Mouse (Mus musculus) R1 (cell line): ENCODE measurements around the gene Psmc3ip.
"Not testable (repeated sequence)": the region's sequence is repeated elsewhere in the genome, so short reads cannot be mapped to it uniquely, and the experiment has no call there.

ENCODE experiments used
- DNase-seq: peaks from one replicate; pipeline ENCODE4 v3.0.0-alpha.2; 2018; ENCODE audit warnings: low read depth, low spot score

Psmc3ip gene

DNA sequence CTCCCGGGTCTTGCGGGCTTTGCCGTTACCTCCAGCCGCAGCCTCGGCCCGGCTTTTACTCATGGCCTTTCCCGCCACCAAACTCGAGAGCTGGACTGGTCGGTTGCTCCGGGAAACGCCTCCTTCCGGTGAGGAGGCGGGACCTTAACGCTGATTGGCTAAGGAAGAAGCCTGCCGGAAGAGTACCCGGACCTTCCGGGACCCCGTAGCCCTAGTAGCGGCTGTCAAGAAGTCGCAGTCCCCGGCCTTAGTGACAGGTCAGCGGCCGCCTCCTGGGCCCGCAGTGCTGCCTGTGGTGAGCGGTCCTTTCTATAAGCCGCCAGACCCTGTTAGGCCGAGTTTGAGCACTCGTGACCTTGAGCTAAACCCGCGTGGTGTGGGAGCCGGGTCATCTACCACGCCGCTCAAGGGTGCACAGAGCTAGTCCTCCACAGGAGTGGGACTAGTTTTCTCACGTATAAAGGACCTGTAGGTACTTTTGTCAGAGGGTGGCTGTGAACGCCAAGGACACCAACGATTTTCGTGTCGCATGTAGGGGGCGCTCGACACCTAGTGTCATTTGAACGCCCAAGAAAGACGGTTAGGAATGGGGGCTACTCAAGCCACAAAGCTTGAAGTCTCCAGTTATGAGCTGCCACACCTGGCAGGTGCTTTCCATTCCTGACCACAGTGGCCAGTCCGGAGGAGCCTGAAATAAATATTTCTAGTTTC is at the start of gene Psmc3ip:
Psmc3ip (minus strand) TSS at position 123 of the 711 bp plus-strand sequence.
- peak; percentile 97 for DNase-seq

DNA sequence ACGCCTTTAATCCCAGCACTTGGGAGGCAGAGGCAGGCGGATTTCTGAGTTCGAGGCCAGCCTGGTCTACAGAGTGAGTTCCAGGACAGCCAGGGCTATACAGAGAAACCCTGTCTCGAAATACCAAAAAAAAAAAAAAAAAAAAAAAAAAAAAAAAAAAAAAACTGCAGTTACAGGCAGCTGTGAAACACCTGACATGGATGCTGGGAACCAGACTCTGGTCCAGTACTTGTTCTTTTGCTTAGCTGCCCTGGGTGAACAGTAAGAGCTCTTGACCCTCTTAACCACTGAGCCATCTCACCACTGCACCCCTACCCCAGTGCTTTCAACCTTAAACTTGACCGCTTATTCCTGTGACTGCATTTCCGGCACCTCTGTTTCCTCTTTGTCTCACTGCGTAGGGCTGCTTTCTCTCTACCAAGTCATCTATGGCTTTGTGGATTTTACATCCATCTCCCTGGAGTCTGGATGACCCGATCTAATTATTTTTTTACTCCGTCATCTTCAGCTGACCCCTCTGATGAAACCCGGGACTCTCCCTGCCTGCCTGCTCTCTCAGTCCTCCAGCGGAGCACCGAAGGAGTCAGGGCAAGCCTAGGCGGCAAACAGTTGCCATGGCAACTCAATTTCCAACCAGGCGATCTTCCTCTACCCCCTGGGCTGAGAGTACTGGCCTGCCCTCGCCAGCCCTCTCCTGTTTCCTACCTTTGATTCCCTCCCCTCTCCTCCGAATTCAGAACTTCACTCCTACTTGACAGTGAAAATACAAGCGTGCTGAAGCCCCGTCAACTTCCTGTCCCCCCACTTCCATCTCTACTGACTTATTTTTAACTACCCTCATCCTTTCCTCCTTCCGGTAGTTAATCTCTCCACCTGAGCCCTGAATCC is 48.3 kb upstream of the Psmc3ip start:
- peak; percentile 89 for DNase-seq

DNA sequence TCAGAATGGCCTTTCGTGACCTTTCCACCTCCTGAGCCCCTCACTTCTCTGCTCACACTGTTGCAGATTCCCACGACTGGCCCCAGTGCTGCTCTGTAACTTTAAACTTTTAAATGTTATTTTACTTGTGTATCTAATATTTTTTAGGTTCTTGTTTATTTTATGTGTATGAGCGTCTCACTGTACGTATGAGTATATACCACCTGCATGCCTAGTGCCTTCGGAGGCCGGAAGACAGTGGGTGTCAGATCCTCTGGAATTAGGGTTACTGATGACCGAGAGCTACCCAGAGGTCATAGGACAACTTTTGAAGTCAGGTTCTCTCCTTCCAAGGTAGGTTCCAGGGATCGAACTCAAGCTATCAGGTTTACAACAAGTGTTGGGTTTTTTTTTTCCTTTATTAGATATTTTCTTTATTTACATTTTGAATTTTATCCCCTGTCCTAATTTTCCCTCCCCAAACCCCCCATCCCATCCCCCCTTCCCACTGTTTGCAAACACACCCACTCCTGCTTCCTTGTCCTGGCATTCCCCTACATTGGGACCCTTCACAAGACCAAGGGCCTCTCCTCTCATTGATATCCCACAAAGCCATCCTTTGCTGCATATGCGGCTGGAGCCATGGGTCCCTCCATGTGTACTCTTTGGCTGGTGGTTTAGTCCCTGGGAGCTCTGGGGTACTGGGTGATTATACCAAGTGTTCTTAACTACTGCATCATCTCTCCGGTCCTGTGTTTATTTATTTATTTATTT is 47.2 kb upstream of the Psmc3ip start:
- no peak for DNase-seq

DNA sequence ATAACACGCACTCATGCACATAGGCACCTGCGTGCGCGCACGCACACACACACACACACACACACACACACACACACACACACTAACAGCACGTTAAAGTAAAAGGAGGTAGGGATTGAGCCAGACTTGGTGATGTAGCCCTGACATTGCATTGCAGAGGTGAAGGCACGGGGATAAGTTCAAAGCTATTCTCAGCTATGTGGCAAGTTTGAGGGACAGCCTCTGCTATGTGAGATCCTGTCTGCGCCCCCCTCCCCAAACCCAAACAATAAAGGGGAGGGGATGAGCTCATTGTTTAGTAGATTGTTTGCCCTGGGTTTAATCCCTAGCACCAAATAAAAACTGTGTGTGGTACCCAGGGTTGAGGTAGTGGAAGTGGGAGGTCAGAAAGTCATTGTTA is 45.9 kb upstream of the Psmc3ip start:
- no peak for DNase-seq

DNA sequence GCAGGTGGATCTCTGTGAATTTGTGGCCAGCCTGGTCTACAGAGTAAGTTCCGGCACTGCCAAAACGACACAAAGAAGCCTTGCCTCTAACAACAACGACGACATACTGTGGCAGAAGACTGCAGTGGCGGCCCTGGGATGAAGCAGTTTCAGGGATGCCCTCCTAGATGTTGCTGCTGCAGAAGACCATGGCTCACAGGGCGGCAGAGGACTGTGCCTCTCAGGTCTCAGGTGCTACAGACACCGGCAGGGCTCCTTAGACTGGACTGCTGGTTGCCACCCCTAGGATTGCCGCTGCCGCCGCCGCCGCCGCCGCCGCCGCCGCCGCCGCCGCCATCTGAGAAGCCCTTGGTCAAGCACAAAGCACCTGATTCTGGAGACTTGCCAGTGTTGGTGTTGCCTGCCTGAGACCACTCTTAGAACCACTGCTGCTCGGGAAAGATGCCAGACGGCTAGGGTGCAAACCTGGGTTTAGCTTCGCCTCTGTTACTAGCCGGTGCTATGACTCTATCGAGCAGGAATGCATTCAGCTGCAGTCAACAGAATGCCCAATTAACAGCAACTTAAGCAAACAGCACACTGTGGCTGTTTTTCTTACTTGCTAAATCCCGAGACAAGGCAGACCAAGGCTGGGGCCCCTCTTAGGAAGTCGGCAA is 45.1 kb upstream of the Psmc3ip start:
- no peak for DNase-seq

DNA sequence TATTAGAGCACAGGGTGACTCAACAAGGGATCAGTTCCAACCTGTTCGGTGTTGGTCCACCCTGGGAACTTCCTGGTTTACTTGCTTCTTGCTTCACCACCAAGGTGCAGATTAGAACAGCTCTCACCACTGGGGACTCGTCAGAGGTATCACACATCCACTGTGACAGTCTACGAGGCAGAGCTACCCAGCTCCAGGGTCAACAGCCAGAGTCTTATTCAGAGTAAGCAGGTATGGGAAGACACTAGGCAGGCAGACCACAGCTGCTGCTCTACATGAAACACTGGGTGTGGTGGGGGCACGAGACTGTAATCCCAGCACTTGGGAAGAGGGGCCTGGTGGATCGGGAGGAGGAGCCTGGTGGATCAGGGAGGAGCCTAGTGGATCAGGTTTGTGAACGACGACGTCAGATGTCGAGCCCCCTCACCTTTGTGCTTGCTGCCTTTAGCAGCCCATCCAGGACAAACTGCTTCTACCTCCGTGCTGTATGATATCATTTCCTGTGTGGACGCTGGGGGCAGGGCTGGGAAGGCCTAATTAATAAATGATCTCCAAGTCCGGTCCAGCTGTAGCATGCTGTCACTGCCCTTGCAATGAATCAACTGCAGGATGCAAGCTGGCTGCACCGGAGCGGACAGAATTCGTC is 43.4 kb upstream of the Psmc3ip start:
- peak; percentile 78 for DNase-seq

DNA sequence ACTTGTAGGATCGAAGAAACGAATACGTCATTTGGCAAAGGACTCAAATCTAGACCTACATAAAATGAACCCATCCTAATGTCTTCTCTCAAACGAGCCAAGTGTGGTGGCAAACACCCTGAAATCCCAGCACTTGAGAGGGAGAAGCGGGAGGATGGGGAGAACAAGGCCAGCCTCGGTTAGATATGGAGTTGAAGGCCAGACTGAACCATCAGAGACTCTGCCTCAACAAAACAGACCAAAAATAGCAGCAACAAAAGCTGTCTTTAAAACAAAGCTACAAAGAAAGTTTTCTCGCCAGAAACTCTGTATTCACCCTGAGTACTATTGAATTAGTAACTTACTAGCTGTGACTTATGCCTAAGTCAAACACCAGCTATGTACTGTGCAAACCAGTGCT is 41.8 kb upstream of the Psmc3ip start:
- no peak for DNase-seq

DNA sequence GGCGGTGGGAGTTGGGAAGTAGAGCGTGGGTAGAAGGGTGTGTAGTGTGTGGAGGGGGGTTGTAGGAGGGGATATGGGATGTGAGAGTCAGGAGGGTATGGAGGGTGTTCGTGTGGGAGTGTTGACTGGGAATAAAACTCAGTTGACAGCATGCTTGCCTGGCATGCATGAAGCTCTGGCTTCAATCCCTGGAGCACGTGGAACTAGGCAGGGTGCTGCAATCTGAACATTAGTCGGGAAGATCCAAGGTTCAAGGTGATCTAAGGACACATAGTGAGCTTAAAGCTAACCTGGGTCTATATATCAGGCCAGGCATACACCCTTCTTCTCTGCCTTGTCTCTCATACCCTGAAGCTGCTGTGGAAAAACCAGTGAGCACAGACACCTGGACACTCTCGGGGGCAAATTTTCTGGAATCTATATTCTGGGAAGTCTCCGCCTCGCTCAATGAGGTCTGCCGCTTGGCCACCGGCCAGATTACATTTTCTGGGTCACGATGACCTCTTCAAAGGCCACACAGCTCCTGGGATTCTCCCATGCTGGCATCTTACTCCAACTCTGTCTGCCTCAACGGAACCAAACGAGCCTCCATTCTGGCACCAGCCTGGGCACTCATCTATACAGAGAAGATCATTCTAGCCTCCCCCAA is 39.1 kb upstream of the Psmc3ip start:
- no peak for DNase-seq

DNA sequence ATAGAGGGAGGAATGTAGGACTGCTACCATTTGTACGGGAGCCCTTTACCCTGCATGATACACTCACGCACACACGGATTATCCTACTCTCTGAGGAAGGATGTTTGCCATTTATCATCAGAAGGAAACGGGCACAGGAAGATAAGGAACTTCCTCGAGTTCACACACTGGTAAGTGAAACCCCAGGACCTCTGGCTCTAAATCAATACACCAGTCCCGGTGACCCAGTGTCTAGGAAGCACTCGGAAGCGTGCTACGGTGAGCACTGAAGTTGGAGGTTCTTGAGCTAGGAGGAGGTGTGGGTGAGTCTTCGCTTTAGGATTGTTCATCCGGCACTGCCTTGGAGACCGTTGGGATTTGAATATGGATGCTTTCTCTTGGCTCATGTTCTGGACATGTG is 37.8 kb upstream of the Psmc3ip start:
- DNase-seq = no peak

DNA sequence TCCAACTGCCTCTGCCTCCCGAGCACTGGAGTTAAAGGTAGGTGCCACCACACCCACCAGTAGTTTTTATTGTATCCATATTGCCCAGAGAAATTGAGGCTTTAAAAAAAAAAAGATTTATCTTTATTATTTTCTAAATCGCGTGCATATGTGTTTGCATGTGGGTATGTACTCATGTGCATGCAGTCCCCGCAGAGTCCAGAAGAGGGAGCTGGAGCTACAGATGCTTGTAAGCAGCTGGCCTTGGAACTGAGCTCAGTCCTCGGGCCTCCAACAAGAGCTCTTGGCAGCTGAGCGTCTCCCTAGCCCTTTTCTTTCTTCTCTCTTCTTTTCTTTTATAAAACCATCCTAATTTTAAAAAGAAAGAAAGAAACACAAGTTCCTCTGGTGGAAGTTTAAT is 36.5 kb upstream of the Psmc3ip start:
- peak; percentile 89 for DNase-seq

DNA sequence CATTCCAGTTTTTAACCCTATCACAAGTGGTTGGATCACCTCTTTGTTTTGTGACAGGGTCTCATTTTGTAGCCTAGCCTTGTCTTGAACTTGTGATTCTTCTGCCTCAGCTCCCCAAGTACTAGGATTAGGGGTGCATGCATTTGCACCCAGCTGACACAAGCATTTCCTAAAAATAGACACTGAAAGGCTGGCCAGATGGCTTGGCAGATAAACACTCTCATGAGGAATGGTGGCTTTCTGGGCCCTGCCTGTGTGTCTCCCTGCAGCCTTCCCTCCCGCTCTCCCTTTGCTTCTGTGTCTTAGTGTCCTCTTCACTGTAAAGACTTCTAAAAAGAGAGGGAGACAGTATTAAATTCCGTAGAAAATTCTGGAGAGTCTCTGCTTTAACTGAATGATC is 36.0 kb upstream of the Psmc3ip start:
- no peak for DNase-seq

DNA sequence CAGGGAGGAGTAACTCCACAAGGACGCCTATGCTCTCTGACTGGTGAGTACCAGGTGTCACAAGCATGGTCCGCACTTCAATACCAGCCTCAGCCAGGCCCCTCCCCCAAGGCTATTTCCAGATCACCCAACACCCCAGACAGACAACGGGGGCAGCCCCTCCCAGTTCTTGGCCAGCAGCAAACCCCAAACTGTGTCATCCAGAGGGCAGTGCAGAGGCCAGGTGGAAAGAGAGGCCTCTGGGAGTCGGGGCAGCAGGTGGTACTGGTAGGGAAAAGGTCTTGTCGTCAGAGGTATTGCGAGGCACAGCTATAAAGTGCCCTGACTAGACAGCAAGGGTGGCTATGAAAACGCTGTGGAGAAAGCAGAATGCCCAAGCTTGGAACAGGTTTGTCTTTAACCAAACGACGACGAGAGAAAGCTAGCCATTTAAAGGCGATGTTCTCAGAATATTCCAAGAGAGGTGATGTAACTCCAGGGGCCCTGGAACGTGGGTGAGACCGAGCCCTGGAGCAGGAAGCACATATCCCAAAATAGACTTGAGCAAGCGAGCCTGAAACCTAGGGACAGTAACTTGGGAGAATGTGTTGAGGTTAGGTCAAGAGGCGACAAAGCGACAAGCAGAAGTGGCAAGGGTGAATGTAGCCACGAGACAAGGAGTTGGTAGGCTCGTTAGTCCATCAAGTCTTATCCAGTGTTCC is 35.0 kb upstream of the Psmc3ip start:
- DNase-seq = no peak

DNA sequence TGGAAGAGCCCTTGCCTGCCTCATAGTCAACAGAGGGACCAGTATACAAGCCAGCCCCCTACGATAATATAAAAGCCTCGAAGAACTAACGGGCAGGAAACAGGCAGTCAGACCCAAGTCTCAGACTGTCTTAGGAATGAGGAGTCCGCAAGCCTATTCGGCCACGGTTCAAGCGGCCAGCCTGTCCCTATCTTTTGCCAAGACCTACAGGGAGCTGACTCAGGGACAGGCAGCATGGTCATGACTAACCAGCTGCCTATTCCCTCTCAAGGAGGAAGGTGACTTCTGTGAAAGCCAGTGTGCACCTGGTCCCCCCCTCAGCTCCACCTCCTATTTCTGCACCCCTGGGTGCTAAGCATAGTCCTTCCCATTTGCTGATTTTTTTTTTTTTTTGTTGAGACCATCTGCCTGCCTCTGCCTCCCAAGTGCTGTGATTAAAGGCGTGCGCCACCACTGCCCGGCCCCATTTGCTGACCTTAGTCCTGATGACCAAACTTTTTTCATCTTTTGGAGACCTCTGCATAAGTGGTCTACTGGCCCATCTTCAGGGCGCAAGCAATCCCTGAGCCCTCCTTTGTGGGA is 33.9 kb upstream of the Psmc3ip start:
- DNase-seq = no peak

DNA sequence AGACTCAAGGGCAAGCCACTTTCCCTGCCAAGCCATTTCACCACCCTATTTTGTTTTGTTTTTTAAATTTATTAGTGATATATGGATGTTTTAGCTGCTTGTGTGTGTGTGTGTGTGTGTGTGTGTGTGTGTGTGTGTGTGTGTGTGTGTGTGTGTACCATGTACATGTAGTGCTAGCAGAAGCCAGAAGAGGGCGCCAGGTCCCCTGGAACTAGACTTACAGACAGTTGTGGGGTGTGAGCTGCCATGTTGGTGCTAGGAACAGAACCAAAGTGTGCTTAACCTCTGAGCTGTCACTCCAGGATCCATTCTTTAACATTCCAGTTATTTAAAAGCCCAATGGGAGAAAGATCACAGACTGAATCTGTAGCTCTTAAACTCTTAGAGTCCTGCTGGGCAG is 31.8 kb upstream of the Psmc3ip start:
- DNase-seq = peak; percentile 79

DNA sequence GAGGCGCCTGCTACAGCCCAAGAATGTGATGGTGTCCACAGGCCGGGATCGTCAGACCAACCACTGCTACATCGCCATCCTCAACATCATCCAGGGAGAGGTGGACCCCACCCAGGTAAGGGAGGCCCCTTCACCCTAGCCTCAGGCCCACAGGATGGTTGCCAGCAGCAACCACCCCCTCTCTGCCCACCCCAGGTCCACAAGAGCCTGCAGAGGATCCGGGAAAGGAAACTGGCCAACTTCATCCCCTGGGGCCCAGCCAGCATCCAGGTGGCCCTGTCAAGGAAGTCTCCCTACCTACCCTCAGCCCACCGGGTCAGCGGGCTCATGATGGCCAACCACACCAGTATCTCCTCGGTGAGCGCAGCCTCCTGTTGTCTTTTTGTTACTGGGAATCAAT is 29.8 kb upstream of the Psmc3ip start:
- DNase-seq = not testable (repeated sequence)

DNA sequence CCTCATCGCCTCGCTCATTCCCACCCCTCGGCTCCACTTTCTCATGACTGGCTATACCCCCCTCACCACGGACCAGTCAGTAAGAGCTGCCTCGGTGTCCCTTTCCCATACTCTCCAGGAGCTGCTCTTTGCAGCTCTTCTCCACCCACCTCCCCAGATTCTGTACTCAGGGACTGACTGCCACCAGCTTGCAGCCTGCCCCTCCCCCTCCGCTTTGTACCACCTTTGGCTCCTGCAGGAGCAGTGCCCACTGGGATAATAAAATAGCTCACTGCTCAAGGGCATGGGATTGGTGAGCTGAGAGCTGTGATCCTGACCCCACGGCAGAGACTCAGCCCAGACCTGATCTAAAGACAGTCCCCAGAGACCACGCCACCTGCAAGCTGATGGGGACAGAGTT is 29.3 kb upstream of the Psmc3ip start:
- DNase-seq = not testable (repeated sequence)

DNA sequence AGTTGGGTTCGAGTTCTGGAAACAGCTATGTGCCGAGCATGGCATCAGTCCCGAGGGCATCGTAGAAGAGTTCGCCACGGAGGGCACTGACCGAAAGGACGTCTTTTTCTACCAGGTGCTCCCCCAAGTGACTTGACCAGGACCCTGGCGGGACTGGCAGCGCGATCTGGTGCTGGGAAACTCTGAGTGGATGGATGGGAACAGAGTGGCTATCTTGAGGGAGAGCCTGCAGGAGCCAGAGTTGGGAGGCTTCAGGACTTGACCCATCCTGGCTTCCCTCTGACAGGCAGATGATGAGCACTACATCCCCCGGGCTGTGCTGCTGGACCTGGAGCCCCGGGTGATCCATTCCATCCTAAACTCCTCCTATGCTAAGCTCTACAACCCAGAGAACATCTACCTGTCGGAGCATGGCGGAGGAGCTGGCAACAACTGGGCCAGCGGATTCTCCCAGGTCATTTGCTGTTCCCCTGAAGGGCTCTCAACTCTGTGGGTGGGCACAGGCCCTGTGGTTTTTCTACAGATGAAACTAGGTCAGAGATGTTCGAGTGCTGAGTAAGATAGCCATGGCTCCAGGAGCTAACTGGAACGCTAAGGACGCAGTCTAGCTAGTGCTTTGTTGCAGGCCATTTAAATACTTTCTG is 25.4 kb upstream of the Psmc3ip start:
- DNase-seq = no peak

DNA sequence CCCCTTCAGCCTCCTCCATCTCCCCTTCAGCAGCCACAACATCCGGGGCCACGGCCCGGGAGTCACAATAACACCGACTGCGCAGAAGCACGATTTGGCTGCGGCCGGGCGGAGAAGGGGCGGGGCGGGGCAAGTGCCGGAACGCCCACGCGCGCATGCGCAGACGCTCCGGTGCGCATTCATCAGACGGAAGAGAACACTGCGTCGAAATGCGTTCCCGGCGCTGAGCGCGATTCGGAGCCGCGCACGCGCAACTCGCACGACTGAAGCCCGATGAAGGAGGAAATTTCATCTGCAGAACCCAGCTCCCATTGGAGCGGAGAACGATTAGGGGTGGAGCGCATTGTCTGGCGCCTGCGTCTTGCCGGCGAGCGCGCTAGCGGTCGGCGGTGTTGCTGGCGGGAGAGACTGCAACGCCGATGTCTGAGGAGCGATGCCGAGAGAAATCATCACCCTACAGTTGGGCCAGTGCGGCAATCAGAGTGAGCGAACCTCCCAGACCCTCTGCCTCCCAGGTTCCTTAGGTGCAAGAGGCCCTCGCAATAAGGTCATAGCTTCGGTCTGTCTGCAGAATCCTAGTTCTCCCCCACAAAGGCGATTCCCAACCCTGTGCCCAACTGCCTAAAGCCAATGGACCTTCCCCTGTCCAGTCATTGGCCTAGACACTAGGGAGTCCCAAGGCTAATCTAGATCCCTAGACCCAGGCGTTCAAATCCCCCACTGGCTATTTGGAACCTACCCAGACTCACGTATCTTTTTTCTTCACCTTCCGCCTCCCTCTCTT is 24.7 kb upstream of the Psmc3ip start, which contains the start of the genes Retreg3 and Tubg1:
Retreg3 (minus strand) TSS at position 133 of the 784 bp plus-strand sequence.
Tubg1 (plus strand) TSS at position 178 of the 784 bp plus-strand sequence.
- DNase-seq = peak; percentile 99
